Mouse (Mus musculus) left cerebral cortex, postnatal 25 days (tissue): ENCODE data around the gene Slc45a3. TPM values are rescaled to one million over a fixed set of nuclear protein-coding genes. Genes with fewer than 3 reads are reported as not detected.
A peak's percentile ranks its signal among the peaks of the same experiment; 100 is the strongest.

Experiments used
- DNase-seq, 2 experiments: peaks; one replicate each; pipeline ENCODE4 v3.0.0; 2022; ENCODE audit warnings: low spot score in 2 of 2, mixed read lengths in 1 of 2
- intact Hi-C: fragments of 180-260 bp; cut with DNase I; formaldehyde crosslinking; loops from one replicate; pipeline ENCODE4 v1.15.1; 2025
- total RNA-seq, 2 experiments: library from RNA; stranded (reverse); gene quantifications; 2 replicates each; pipeline ENCODE4 v1.2.3; 2021

Slc45a3 gene
- total RNA-seq, 2 experiments from 2014 or later, result 1.1 to 1.9 TPM

DNA sequence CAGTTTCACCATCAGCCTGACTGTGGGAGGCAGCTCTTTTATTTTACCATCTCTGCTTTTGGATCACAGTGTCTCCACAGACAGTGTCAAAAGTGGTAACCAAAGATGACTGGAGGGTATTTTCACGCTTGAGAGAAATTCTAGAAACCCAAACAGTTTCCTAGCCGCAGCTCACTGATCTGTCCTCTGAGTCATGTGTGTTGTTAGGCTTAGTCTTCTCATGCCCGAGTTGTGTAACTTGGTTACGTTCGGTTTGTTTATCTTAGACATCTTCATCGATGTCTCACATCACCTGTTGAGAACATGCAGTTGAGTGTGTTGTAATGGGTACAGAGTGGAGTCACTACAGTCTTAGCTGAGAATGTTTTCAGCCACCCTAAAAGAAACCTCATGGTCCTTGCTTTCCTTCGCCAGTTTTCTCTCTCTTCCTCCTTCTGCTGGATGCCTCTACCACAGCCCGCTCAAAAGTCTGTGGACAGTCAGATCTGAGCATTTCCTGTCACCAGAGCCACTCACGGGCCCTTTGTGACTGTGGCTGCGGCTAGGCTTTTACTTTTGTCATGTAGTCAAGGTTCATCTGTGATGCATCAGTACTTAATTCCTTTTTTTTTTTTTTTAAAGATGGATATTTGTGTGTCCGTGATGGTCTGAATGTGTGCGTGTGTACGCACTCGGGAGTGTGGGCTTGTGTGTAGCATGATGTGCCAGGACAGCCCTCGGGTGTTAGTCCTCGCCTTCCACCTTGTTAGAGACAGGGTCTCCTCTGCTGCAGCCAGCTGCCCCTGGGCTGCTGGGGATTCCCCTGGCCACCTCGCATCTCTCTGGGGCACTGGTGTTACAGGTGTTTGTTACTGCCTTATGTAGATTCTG, 48.1 kb downstream of the Slc45a3 start:
- DNase-seq, result peak in 1 of 2 experiments; percentile 43
- intact Hi-C loops, result no loop called here

DNA sequence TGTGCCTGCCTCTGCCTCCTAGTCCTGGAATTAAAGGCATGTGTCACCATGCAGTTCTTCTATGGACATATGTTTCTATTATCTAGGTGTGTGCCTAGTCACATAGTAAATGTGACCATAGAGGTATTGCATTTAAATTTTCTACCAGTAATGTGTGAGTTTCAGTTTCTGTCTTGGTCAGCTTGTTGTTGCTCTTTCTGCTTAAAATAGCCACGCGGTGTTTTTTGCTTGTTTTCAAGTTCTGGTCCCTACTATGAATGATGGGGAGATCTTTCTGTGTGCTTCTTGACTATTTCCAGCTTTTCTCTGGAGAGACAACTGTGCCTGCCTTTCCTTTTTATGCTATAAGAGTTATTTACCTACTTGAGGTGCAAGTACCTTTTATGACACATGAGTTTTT, 49.0 kb downstream of the Slc45a3 start:
- intact Hi-C loops, result no loop called here
- DNase-seq, result no peak

DNA sequence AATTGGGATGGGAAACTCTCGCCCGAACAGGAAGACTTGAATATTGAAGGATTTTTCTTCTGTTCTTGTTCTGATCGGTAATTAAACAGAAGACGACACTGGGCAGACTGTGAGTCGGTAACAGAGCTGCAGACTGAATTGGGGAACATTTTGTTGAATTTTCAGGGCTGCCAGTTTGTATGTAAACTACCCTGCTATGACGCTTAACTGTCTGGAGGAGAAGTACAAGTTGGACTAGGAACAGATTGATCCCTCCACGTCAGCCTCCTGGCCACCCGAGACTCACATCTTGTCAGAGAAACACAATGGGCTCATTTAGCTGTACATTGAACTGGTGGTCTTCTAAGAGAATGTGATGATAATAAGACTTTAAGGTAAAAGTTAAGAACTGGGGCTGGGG, 50.1 kb downstream of the Slc45a3 start:
- no peak for DNase-seq
- intact Hi-C loops, result no loop called here

DNA sequence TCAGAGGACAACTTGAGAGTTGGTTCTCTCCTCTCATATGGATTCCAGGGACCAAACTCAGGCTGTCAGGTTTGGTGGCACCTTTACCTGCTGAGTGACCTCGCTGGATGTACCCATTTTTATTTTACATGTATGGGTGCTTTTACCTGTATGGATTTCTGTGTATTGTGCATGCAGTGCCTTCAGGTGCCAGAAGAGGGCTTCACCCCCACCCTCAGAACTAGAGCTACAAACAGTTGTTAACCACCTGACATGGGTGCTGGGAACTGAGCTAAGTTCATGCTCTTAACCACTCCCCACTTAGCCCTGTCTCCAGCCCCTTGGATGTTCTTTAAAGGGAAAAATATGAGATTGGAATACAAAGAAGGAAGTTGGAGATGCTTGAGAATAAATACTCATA, 52.0 kb downstream of the Slc45a3 start:
- intact Hi-C loops, result no loop called here
- no peak for DNase-seq

DNA sequence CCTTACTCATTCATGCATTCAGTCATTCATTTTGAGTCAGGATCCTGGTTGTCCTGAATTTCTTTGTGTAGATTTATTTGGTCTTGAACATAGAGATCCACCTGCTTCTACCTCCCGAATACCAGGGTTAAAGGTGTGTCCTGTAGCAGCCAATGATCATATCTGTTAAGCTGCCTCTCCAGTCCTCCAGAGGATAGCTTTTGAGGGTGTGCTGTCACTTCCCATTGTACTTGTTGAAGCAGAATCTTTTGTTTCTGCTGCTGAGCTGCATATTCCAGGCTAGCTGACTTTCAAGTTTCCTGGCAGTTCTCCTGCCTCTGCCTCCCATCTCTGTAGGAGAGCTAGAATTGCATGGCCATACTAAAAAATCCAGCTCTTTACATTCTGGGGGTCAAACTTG, 53.9 kb downstream of the Slc45a3 start:
- DNase-seq, result no peak
- intact Hi-C loops, result no loop called here

DNA sequence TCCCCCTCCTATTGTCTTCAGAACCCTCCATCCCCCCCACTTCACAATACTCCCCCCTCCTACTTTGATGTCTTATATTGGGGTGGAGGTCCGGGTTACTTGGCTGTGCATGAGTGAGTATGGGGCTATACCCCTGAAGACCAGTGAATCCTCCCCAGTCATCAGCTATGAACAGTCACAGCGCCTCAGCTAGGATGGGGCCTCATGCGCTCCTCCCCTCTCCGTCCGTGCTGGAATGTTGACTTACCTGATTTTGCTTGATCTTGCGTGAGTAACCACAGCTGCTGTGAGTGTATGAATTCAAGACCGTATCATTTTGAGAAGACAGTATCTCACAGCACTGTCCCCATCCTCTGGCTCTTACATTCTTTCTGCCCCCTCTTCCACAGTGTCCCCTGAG, 57.1 kb downstream of the Slc45a3 start:
- intact Hi-C loops, result no loop called here
- no peak for DNase-seq

DNA sequence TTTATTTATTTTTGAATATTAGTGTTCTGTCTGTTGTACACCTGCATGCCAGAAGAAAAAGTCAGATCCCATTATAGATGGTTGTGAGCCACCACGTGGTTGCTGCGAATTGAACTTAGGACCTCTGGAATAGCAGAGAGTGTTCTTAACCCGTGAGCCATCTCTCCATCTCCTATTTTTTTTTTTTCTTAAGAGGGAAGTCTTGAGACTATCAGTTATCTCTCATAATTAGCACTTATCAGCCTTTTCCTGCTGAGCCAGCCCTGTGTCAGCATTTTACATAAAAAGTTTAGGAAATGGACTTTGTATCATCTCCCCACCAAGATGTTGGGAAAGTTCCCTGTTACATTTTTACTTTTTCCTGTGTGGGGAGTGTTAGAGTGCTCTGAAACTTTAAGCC, 59.3 kb downstream of the Slc45a3 start:
- no peak for DNase-seq
- intact Hi-C loops, result no loop called here

DNA sequence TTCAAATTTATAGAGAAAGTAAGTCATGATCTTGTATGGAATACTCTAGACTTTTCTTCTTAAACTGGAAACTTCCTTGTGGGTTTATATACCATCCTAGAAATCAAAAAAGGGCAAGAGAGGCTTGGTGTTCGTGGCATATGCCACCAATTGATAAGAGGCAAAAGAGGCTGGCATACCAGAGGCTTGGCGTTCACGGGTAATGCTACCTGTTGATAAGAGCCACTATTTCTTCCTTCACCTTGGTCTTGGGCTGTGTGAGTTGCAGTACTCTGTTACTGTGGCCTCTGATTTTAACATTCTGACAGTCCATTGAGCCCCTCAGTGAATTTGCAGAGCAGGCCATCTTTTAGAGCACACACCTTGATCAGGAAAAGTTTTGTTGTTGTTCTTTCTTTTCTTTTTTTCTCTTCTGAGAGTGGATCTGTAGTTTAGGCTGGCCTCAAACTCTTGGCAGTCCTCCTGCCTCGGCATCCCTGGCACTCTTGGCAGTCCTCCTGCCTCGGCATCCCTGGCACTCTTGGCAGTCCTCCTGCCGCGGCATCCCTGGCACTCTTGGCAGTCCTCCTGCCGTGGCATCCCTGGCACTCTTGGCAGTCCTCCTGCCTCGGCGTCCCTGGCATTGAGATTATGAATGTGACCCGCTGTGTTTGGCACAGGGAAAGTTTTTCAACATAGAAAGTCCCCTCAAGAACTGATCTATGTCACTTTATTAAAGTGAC, 64.3 kb downstream of the Slc45a3 start:
- no peak for DNase-seq
- intact Hi-C loops, result no loop called here

DNA sequence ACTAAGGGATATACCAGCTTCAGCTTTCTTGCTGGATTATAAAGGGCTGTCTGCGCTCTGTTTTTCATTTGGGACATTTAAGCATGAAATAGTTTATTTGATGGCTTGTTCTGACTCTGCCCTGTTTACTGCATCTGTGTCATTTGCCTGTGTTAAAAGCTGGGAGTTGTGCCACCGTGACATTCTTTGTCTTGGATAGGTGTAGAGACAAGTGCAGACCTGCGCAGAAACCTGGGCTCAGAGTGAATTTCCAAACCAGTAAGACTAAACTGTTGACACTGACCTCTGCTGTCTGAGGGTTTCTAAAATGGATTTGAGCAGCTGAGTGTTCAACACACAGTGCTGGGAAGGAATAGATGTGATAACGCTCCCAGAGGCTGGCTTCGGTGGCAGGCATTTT, 65.2 kb downstream of the Slc45a3 start:
- no peak for DNase-seq

DNA sequence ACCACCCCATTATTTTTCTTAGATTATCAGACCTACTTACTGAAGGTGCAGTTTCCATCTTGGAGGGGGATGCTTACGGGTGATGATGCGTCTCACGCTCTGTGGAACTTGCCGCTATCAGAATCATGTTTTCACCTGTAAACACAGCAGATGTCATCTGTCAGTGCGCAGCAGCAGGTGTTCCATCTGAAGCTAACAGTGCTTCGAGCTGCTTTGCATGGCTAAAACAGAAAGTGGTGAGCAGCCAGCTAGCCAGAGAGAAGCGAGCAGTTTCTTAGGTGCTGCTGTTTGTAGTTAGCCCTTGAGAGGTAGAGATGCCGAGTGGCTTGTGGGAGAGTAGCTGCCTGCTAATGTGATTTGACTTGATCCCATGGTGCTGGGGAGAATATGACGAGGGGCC, 65.6 kb downstream of the Slc45a3 start:
- intact Hi-C loops, result no loop called here
- no peak for DNase-seq

More for the DNA sequence above, 65.2 kb downstream of the Slc45a3 start:
- intact Hi-C loops, result no loop called here

DNA sequence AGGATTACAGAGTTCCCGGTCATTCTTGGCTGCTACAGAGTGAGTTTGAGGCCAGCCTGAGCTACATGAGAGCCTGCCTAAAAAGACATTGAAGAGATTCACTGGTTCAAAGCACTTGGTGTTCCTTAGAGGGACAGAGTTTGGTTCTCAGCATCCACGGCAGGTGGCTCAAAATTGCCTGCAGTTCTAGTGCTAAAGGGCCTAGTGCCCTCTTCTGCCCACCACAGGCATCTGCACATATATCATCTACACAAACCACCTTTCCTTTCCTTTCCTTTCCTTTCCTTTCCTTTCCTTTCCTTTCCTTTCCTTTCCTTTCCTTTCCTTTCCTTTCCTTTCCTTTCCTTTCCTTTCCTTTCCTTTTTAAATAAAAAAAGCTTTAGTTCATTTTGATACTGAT, 67.8 kb downstream of the Slc45a3 start:
- DNase-seq, result no peak
- intact Hi-C loops, result no loop called here

DNA sequence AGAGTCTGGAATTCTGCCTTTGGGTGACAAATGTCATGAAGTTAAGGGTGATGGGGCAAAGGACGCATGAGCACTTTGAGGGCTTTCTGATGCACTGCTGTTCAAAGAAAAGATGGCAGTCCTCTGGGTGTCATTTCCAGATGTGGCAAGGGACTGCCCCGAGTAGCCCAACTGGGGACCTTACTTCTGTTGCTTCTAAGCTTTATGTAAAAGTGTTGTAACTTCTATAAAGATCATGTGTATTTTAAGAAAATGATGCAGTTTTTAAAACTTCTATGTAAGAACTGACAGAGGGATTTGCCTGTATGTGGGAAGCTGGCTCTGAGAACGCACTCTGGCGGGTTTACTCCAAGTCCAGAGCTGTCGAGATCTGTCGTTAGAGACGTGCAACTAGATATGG, 69.4 kb downstream of the Slc45a3 start:
- no peak for DNase-seq
- intact Hi-C loops, result no loop called here

Other genes with a start within 250 kb of the Slc45a3 start
- under 1 TPM in 1 of 2 experiments, not detected in 1; 0.14 TPM for gene Slc26a9, start 218.9 kb upstream of the Slc45a3 start, total RNA-seq
- gene Pm20d1, start 165.6 kb upstream of the Slc45a3 start, total RNA-seq, result 1 to 10 TPM; 1.9 to 2.1 TPM
- 10 to 100 TPM; 46.4 to 51.0 TPM for gene Slc41a1, start 135.5 kb upstream of the Slc45a3 start, total RNA-seq
- gene Rab29, start 95.7 kb upstream of the Slc45a3 start, total RNA-seq, result 1 to 10 TPM; 5.1 to 7.6 TPM
- 100 to 1,000 TPM; 148 to 152 TPM for gene Nucks1, start 52.4 kb upstream of the Slc45a3 start, total RNA-seq
- 10 to 100 TPM; 52.6 TPM for gene Elk4, start 44.6 kb downstream of the Slc45a3 start, total RNA-seq
- gene Mfsd4a, start 105.1 kb downstream of the Slc45a3 start, total RNA-seq, result 10 to 100 TPM; 73.5 to 87.6 TPM
- 10 to 100 TPM; 26.9 to 28.7 TPM for gene Cdk18, start 176.7 kb downstream of the Slc45a3 start, total RNA-seq
- gene Lemd1, start 228.5 kb downstream of the Slc45a3 start, total RNA-seq, result 1 to 10 TPM; 4.2 to 7.3 TPM
- 1 to 10 TPM; 4.7 to 5.8 TPM for gene AC124108.1, start 228.5 kb downstream of the Slc45a3 start, total RNA-seq